Mouse (Mus musculus) embryonic facial prominence, embryonic 12.5 days (tissue): ENCODE measurements around the gene Id3. TPM values are rescaled to one million over a fixed set of nuclear protein-coding genes. Genes with fewer than 3 reads are reported as not detected.

Experiments
- ATAC-seq: fragments of 200-750 bp; cut with Nextera tagmentation; 2 replicates; pipeline ENCODE4 v1.8.0; 2017; ENCODE audit not compliant: insufficient number of reproducible peaks, insufficient read depth, low FRiP score, low TSS enrichment
- H3K27ac ChIP-seq: fragments of 300-500 bp; sonication (generic); 2 replicates; pipeline ENCODE4 v1.5.1; 2016; ENCODE audit warnings: mild to moderate bottlenecking
- H3K27me3 ChIP-seq: fragments of 300-500 bp; sonication (generic); 2 replicates; pipeline ENCODE4 v1.6.1; 2016; ENCODE audit warnings: mild to moderate bottlenecking, moderate library complexity
- H3K36me3 ChIP-seq: fragments of 300-500 bp; sonication (generic); 2 replicates; pipeline ENCODE4 v1.6.1; 2016; ENCODE audit warnings: mild to moderate bottlenecking
- H3K4me1 ChIP-seq: fragments of 300-500 bp; sonication (generic); 2 replicates; pipeline ENCODE4 v1.6.1; 2016
- H3K4me2 ChIP-seq: fragments of 300-500 bp; sonication (generic); replicated peaks from 2 replicates; pipeline ENCODE4 v1.6.1; 2016; ENCODE audit warnings: mild to moderate bottlenecking, moderate library complexity
- H3K4me3 ChIP-seq: fragments of 300-500 bp; sonication (generic); 2 replicates; pipeline ENCODE4 v1.5.1; 2016; ENCODE audit warnings: mild to moderate bottlenecking
- H3K9ac ChIP-seq: fragments of 300-500 bp; sonication (generic); 2 replicates; pipeline ENCODE4 v1.6.1; 2016; ENCODE audit warnings: mild to moderate bottlenecking, moderate library complexity
- H3K9me3 ChIP-seq: fragments of 300-500 bp; sonication (generic); 2 replicates; pipeline ENCODE4 v1.6.1; 2016; ENCODE audit warnings: mild to moderate bottlenecking, moderate library complexity
- WGBS: fragments of 180-500 bp; shearing (Covaris S2); methylation state at CpG from one replicate; pipeline ENCODE4 v1.1.7; 2016; 5-methylcytosine and 5-hydroxymethylcytosine counted together
- polyA plus RNA-seq: library from polyadenylated mRNA; unstranded; fragments of >200 nt; fragmentation: Nextera tagmentation; extraction: Ambion mirVana; gene quantifications from 2 replicates; pipeline ENCODE4 v1.2.1, GENCODE M21; 2016

Id3 gene
- polyA plus RNA-seq, 1 experiment from 2014 or later = 623 TPM

GRCm38 (mm10) chr4:136127670-136128069 is 15.6 kb upstream of the Id3 start:
- Histone ChIP-seq H3K27me3 (no peaks in the 10 kb centered on the region), H3K27ac (no peak overlapping the region)
- 69% methylated on average over 13 of the region's 13 CpGs for WGBS

GRCm38 (mm10) chr4:136129842-136130241 is 13.5 kb upstream of the Id3 start:
- Histone ChIP-seq H3K4me1 (peaks cover 19% of the 10 kb centered on the region), H3K9me3 (no peaks in the 10 kb centered on the region)
- WGBS = 87% methylated on average over 1 of the region's 1 CpGs

More at GRCm38 (mm10) chr4:136127670-136128069, 15.6 kb upstream of the Id3 start:
- Histone ChIP-seq H3K9me3 (no peaks in the 10 kb centered on the region), H3K4me3 (no peak overlapping the region), H3K36me3 (no peaks in the 10 kb centered on the region), H3K9ac (no peak overlapping the region), H3K4me2 (no peak overlapping the region), H3K4me1 (0 out of 2 replicates have a peak, but pooled peaks cover 1% of the 10 kb centered on the region)
- ATAC-seq = no peak

GRCm38 (mm10) chr4:136133801-136134200 is 9.5 kb upstream of the Id3 start:
- Histone ChIP-seq H3K4me3 (no peak overlapping the region), H3K36me3 (no peaks in the 10 kb centered on the region), H3K27me3 (no peaks in the 10 kb centered on the region), H3K4me1 (peaks cover 39% of the 10 kb centered on the region), H3K9me3 (no peaks in the 10 kb centered on the region), H3K27ac (peak overlapping the region; percentile 100), H3K4me2 (peak overlapping the region; percentile 66), H3K9ac (peak overlapping the region; percentile 70; the same call in 1 of the 2 replicates)
- WGBS = 23% methylated on average over 9 of the region's 9 CpGs
- no peak for ATAC-seq

More at GRCm38 (mm10) chr4:136129842-136130241, 13.5 kb upstream of the Id3 start:
- Histone ChIP-seq H3K27me3 (no peaks in the 10 kb centered on the region), H3K4me3 (no peak overlapping the region), H3K36me3 (no peaks in the 10 kb centered on the region), H3K9ac (no peak overlapping the region), H3K4me2 (no peak overlapping the region), H3K27ac (no peak overlapping the region)
- no peak for ATAC-seq

GRCm38 (mm10) chr4:136134418-136134977 is 8.8 kb upstream of the Id3 start:
- Histone ChIP-seq H3K9me3 (no peaks in the 10 kb centered on the region), H3K4me2 (peak overlapping the region; percentile 66), H3K4me3 (peak overlapping the region; percentile 36), H3K36me3 (no peaks in the 10 kb centered on the region), H3K9ac (peak overlapping the region; percentile 70), H3K4me1 (peaks cover 44% of the 10 kb centered on the region), H3K27me3 (no peaks in the 10 kb centered on the region), H3K27ac (peak overlapping the region; percentile 100)
- peak; percentile 50; the same call in 1 of the 2 replicates for ATAC-seq
- 1% methylated on average over 15 of the region's 15 CpGs for WGBS

GRCm38 (mm10) chr4:136134978-136135873 is 8.1 kb upstream of the Id3 start:
- peak overlapping the region; percentile 66 for H3K4me2 ChIP-seq
- H3K4me1 ChIP-seq = peaks cover 47% of the 10 kb centered on the region
- no peaks in the 10 kb centered on the region for H3K27me3 ChIP-seq
- WGBS = under 1% methylated on average over 50 of the region's 50 CpGs
- peak overlapping the region; percentile 100 for H3K27ac ChIP-seq
- peak; percentile 59; the same call in 1 of the 2 replicates for ATAC-seq
- H3K36me3 ChIP-seq = no peaks in the 10 kb centered on the region
- no peaks in the 10 kb centered on the region for H3K9me3 ChIP-seq
- peak overlapping the region; percentile 36 for H3K4me3 ChIP-seq
- peak overlapping the region; percentile 70 for H3K9ac ChIP-seq

GRCm38 (mm10) chr4:136135874-136136728 is 7.2 kb upstream of the Id3 start:
- no peaks in the 10 kb centered on the region for H3K27me3 ChIP-seq
- H3K36me3 ChIP-seq = no peaks in the 10 kb centered on the region
- peak overlapping the region; percentile 100 for H3K27ac ChIP-seq
- WGBS = 32% methylated on average over 9 of the region's 9 CpGs
- H3K4me3 ChIP-seq = no peak overlapping the region
- H3K4me1 ChIP-seq = peaks cover 53% of the 10 kb centered on the region
- no peaks in the 10 kb centered on the region for H3K9me3 ChIP-seq
- ATAC-seq = no peak
- peak overlapping the region; percentile 70 for H3K9ac ChIP-seq
- H3K4me2 ChIP-seq = peak overlapping the region; percentile 66

- Histone ChIP-seq H3K36me3 (no peaks in the 10 kb centered on the region), H3K4me2 (peak overlapping the region; percentile 44), H3K27ac (peak overlapping the region; percentile 99), H3K9ac (no peak overlapping the region), H3K9me3 (no peaks in the 10 kb centered on the region), H3K27me3 (no peaks in the 10 kb centered on the region), H3K4me3 (no peak overlapping the region), H3K4me1 (peaks cover 56% of the 10 kb centered on the region)
- no peak for ATAC-seq
- 45% methylated on average over 17 of the region's 17 CpGs for WGBS
Observed at GRCm38 (mm10) chr4:136139326-136140110, 3.8 kb upstream of the Id3 start.

GRCm38 (mm10) chr4:136140327-136141250 is 2.7 kb upstream of the Id3 start:
- Histone ChIP-seq H3K4me3 (peak overlapping the region; percentile 4; the same call in 1 of the 2 replicates), H3K4me2 (peak overlapping the region; percentile 44), H3K36me3 (peaks cover 3% of the 10 kb centered on the region; the same call in 1 of the 2 replicates), H3K27ac (peak overlapping the region; percentile 99), H3K4me1 (peaks cover 48% of the 10 kb centered on the region), H3K9ac (peak overlapping the region; percentile 30; the same call in 1 of the 2 replicates), H3K9me3 (no peaks in the 10 kb centered on the region), H3K27me3 (no peaks in the 10 kb centered on the region)
- 4% methylated on average over 31 of the region's 31 CpGs for WGBS
- ATAC-seq = peak; percentile 91

- H3K36me3 ChIP-seq = peaks cover 3% of the 10 kb centered on the region; the same call in 1 of the 2 replicates
- H3K9me3 ChIP-seq = no peaks in the 10 kb centered on the region
- peak overlapping the region; percentile 83 for H3K4me2 ChIP-seq
- no peak for ATAC-seq
- peak overlapping the region; percentile 99 for H3K27ac ChIP-seq
- no peaks in the 10 kb centered on the region for H3K27me3 ChIP-seq
- peak overlapping the region; percentile 27 for H3K9ac ChIP-seq
- peaks cover 46% of the 10 kb centered on the region for H3K4me1 ChIP-seq
- peak overlapping the region; percentile 97 for H3K4me3 ChIP-seq
- 2% methylated on average over 17 of the region's 17 CpGs for WGBS
Observed at GRCm38 (mm10) chr4:136142267-136143192, 767 bp upstream of the Id3 start.
